Mouse (Mus musculus) hindbrain, embryonic 14.5 days (tissue): ENCODE measurements around the gene Morf4l1. TPM values are rescaled to one million over a fixed set of nuclear protein-coding genes. Genes with fewer than 3 reads are reported as not detected.
"Not testable (repeated sequence)": the region's sequence is repeated elsewhere in the genome, so short reads cannot be mapped to it uniquely, and the experiment has no call there.

ENCODE experiments used
- ATAC-seq: fragments of 200-750 bp; cut with Nextera tagmentation; 2 replicates; pipeline ENCODE4 v1.8.0; 2017; ENCODE audit warnings: moderate number of reproducible peaks, mild to moderate bottlenecking, moderate TSS enrichment, moderate library complexity; ENCODE audit not compliant: low FRiP score
- DNase-seq: peaks from one replicate; pipeline ENCODE4 v3.0.0-alpha.2; 2015; ENCODE audit warnings: low spot score
- H3K27ac ChIP-seq: fragments of 300-500 bp; sonication (generic); 2 replicates; pipeline ENCODE4 v1.5.1; 2014; ENCODE audit warnings: mild to moderate bottlenecking, moderate library complexity
- H3K27me3 ChIP-seq: fragments of 300-500 bp; sonication (generic); 2 replicates; pipeline ENCODE4 v1.6.1; 2014; ENCODE audit warnings: mild to moderate bottlenecking, low read length, mixed read lengths; ENCODE audit not compliant: control insufficient read depth, insufficient read depth
- H3K36me3 ChIP-seq: fragments of 300-500 bp; sonication (generic); replicated peaks from 2 replicates; pipeline ENCODE4 v1.6.1; 2014; ENCODE audit not compliant: control insufficient read depth, insufficient read depth
- H3K4me1 ChIP-seq: fragments of 300-500 bp; sonication (generic); replicated peaks from 2 replicates; pipeline ENCODE4 v1.6.1; 2014; ENCODE audit warnings: antibody characterized with exemption, low read length, mixed read lengths; ENCODE audit not compliant: control insufficient read depth, insufficient read depth
- H3K4me2 ChIP-seq: fragments of 300-500 bp; sonication (generic); replicated peaks from 2 replicates; pipeline ENCODE4 v1.6.1; 2014; ENCODE audit warnings: mild to moderate bottlenecking, moderate library complexity
- H3K4me3 ChIP-seq: fragments of 300-500 bp; sonication (generic); replicated peaks from 2 replicates; pipeline ENCODE4 v1.5.1; 2014; ENCODE audit warnings: mild to moderate bottlenecking, low read length
- H3K9ac ChIP-seq: fragments of 300-500 bp; sonication (generic); 2 replicates; pipeline ENCODE4 v1.6.1; 2014
- H3K9me3 ChIP-seq: fragments of 300-500 bp; sonication (generic); 2 replicates; pipeline ENCODE4 v1.6.1; 2016; ENCODE audit warnings: low read length; ENCODE audit not compliant: control insufficient read depth
- WGBS: fragments of 180-500 bp; shearing (Covaris S2); extraction: QIAGEN DNeasy Blood & Tissue Kit; methylation state at CpG from one replicate; pipeline ENCODE4 v1.1.7; 2014; 5-methylcytosine and 5-hydroxymethylcytosine counted together
- polyA plus RNA-seq: library from polyadenylated mRNA; unstranded; fragments of >200 nt; fragmentation: Nextera tagmentation; extraction: Ambion mirVana; gene quantifications from 2 replicates; pipeline ENCODE4 v1.2.1, GENCODE M21; 2014

Morf4l1 gene
- polyA plus RNA-seq, 1 experiment from 2014 or later: 557 TPM

GRCm38 (mm10) chr9:90100760-90101159 is 13.8 kb downstream of the Morf4l1 start:
- H3K4me3 ChIP-seq: no peak overlapping the region
- 38% methylated on average over 2 of the region's 2 CpGs for WGBS
- no peaks in the 10 kb centered on the region for H3K27me3 ChIP-seq
- H3K4me1 ChIP-seq: no peaks in the 10 kb centered on the region
- DNase-seq: no peak
- H3K36me3 ChIP-seq: peaks cover 96% of the 10 kb centered on the region
- H3K27ac ChIP-seq: no peak overlapping the region
- H3K9ac ChIP-seq: no peak overlapping the region
- ATAC-seq: no peak
- H3K9me3 ChIP-seq: no peaks in the 10 kb centered on the region
- H3K4me2 ChIP-seq: no peak overlapping the region

GRCm38 (mm10) chr9:90098934-90099333 is 15.6 kb downstream of the Morf4l1 start:
- Histone ChIP-seq H3K27ac (no peak overlapping the region), H3K9me3 (no peaks in the 10 kb centered on the region)
- 90% methylated on average over 5 of the region's 5 CpGs for WGBS

GRCm38 (mm10) chr9:90089339-90090104 is 25.1 kb downstream of the Morf4l1 start:
- H3K27ac ChIP-seq: no peak overlapping the region
- no peaks in the 10 kb centered on the region for H3K27me3 ChIP-seq
- H3K36me3 ChIP-seq: peaks cover 72% of the 10 kb centered on the region
- DNase-seq (no peak), ATAC-seq (no peak; the same call in 1 of the 2 replicates)
- no peak overlapping the region for H3K4me3 ChIP-seq
- 94% methylated on average over 6 of the region's 6 CpGs for WGBS
- no peaks in the 10 kb centered on the region for H3K9me3 ChIP-seq
- H3K9ac ChIP-seq: no peak overlapping the region
- H3K4me2 ChIP-seq: no peak overlapping the region
- H3K4me1 ChIP-seq: no peaks in the 10 kb centered on the region

More at GRCm38 (mm10) chr9:90098934-90099333, 15.6 kb downstream of the Morf4l1 start:
- H3K4me1 ChIP-seq: no peaks in the 10 kb centered on the region
- DNase-seq (no peak), ATAC-seq (no peak)
- peaks cover 99% of the 10 kb centered on the region for H3K36me3 ChIP-seq
- no peak overlapping the region for H3K4me2 ChIP-seq
- no peak overlapping the region for H3K4me3 ChIP-seq
- no peaks in the 10 kb centered on the region for H3K27me3 ChIP-seq
- H3K9ac ChIP-seq: no peak overlapping the region

GRCm38 (mm10) chr9:90087906-90088485 is 26.6 kb downstream of the Morf4l1 start:
- ATAC-seq: 0 out of 2 replicates have a peak, but pooled peaks have one; percentile 11
- Histone ChIP-seq H3K4me1 (no peaks in the 10 kb centered on the region), H3K9ac (no peak overlapping the region), H3K27me3 (no peaks in the 10 kb centered on the region), H3K4me3 (no peak overlapping the region), H3K27ac (no peak overlapping the region), H3K9me3 (no peaks in the 10 kb centered on the region), H3K36me3 (peaks cover 57% of the 10 kb centered on the region), H3K4me2 (no peak overlapping the region)
- DNase-seq: no peak
- WGBS: 96% methylated on average over 2 of the region's 2 CpGs

- H3K9ac ChIP-seq: no peak overlapping the region
- no peak overlapping the region for H3K4me3 ChIP-seq
- DNase-seq (no peak), ATAC-seq (no peak)
- H3K27me3 ChIP-seq: no peaks in the 10 kb centered on the region
- peaks cover 32% of the 10 kb centered on the region for H3K36me3 ChIP-seq
- WGBS: 91% methylated on average over 8 of the region's 8 CpGs
- H3K4me2 ChIP-seq: no peak overlapping the region
- H3K27ac ChIP-seq: no peak overlapping the region
- no peaks in the 10 kb centered on the region for H3K9me3 ChIP-seq
- H3K4me1 ChIP-seq: no peaks in the 10 kb centered on the region
Measured at GRCm38 (mm10) chr9:90084766-90085468, 29.7 kb downstream of the Morf4l1 start.

- DNase-seq: no peak
- WGBS: 91% methylated on average over 3 of the region's 3 CpGs
- Histone ChIP-seq H3K9me3 (no peaks in the 10 kb centered on the region), H3K27me3 (no peaks in the 10 kb centered on the region), H3K9ac (no peak overlapping the region), H3K27ac (no peak overlapping the region), H3K36me3 (peaks cover 24% of the 10 kb centered on the region), H3K4me1 (no peaks in the 10 kb centered on the region), H3K4me3 (no peak overlapping the region), H3K4me2 (no peak overlapping the region)
- ATAC-seq: no peak
Measured at GRCm38 (mm10) chr9:90084152-90084551, 30.4 kb downstream of the Morf4l1 start.

GRCm38 (mm10) chr9:90082992-90083391 is 31.6 kb downstream of the Morf4l1 start:
- no peak overlapping the region for H3K27ac ChIP-seq
- 96% methylated on average over 1 of the region's 1 CpGs for WGBS

GRCm38 (mm10) chr9:90081961-90082360 is 32.6 kb downstream of the Morf4l1 start:
- not testable (repeated sequence) for H3K9me3 ChIP-seq, DNase-seq, H3K4me1 ChIP-seq, H3K4me3 ChIP-seq, H3K27me3 ChIP-seq, H3K27ac ChIP-seq, H3K4me2 ChIP-seq, ATAC-seq, H3K9ac ChIP-seq
- 93% methylated on average over 6 of the region's 6 CpGs for WGBS
- peaks cover 12% of the 10 kb centered on the region for H3K36me3 ChIP-seq

More at GRCm38 (mm10) chr9:90082992-90083391, 31.6 kb downstream of the Morf4l1 start:
- H3K4me1 ChIP-seq: no peaks in the 10 kb centered on the region
- no peak overlapping the region for H3K9ac ChIP-seq
- H3K4me2 ChIP-seq: no peak overlapping the region
- H3K36me3 ChIP-seq: peaks cover 13% of the 10 kb centered on the region
- H3K4me3 ChIP-seq: no peak overlapping the region
- DNase-seq (no peak), ATAC-seq (no peak)
- H3K9me3 ChIP-seq: no peaks in the 10 kb centered on the region
- no peaks in the 10 kb centered on the region for H3K27me3 ChIP-seq

GRCm38 (mm10) chr9:90076849-90077461 is 37.6 kb downstream of the Morf4l1 start:
- no peaks in the 10 kb centered on the region for H3K4me1 ChIP-seq
- no peaks in the 10 kb centered on the region for H3K36me3 ChIP-seq
- ATAC-seq: no peak
- no peak overlapping the region for H3K9ac ChIP-seq
- no peaks in the 10 kb centered on the region for H3K27me3 ChIP-seq
- no peaks in the 10 kb centered on the region for H3K9me3 ChIP-seq
- H3K4me2 ChIP-seq: no peak overlapping the region
- DNase-seq: peak; percentile 62
- no peak overlapping the region for H3K27ac ChIP-seq
- 53% methylated on average over 8 of the region's 8 CpGs for WGBS
- no peak overlapping the region for H3K4me3 ChIP-seq
